Mouse (Mus musculus) lung, adult 10 weeks (tissue): Measurements from ENCODE around the gene Ctps. TPM values are rescaled to one million over a fixed set of nuclear protein-coding genes. Genes with fewer than 3 reads are reported as not detected.

Experiments used
- polyA plus RNA-seq: library from polyadenylated mRNA; stranded (reverse); fragments of 350-450 nt; fragmentation: Illumina TruSeq; extraction: RNeasy Lipid Tissue Mini Kit (QIAGEN cat#74804); gene quantifications from one replicate; pipeline ENCODE4 v1.2.3, GENCODE M21; 2014; ENCODE audit warnings: low read depth, low replicate concordance; ENCODE audit not compliant: insufficient read depth

Gene Ctps
- 16.7 TPM for polyA plus RNA-seq

GRCm38 (mm10) chr4:120569486-120570437, at the start of gene Ctps:
Gene Ctps (minus strand): TSS chr4:120570276.

GRCm38 (mm10) chr4:120588445-120588844, 18.4 kb upstream of the Ctps start, which contains the start of gene Gm8439:
Gene Gm8439 (plus strand): TSS chr4:120588745.

GRCm38 (mm10) chr4:120531986-120532385, 38.1 kb downstream of the Ctps start, which contains the start of gene Slfnl1:
Gene Slfnl1 (plus strand): TSS chr4:120532231.

Other genes starting within 250 kb of the Ctps start
- gene Scmh1, start 165.0 kb downstream of the Ctps start, polyA plus RNA-seq: 22.7 TPM
- not detected for gene Slfnl1, start 38.0 kb downstream of the Ctps start, polyA plus RNA-seq
- not detected for gene Gm8439, start 18.5 kb upstream of the Ctps start, polyA plus RNA-seq
- gene Cited4, start 96.3 kb upstream of the Ctps start, polyA plus RNA-seq: 3.1 TPM
- gene Kcnq4, start 178.3 kb upstream of the Ctps start, polyA plus RNA-seq: 2.1 TPM